Mouse (Mus musculus) CD4-positive, CD25-positive, alpha-beta regulatory T cell (primary cell): ENCODE data around the gene Thrap3. TPM values are rescaled to one million over a fixed set of nuclear protein-coding genes. Genes with fewer than 3 reads are reported as not detected.

Experiments
- polyA plus RNA-seq: library from polyadenylated mRNA; unstranded; fragments of 100-300 nt; shearing (Covaris generic); gene quantifications from one replicate; pipeline ENCODE4 v1.2.1, GENCODE M21; 2017

Thrap3 gene
- 232 TPM for polyA plus RNA-seq

GRCm38 (mm10) chr4:126202303-126203181 lies at the start of gene Thrap3:
Gene Thrap3 (minus strand): TSS chr4:126202760.

GRCm38 (mm10) chr4:126163067-126163659 lies 39.4 kb downstream of the Thrap3 start, which contains the start of gene Sh3d21:
Gene Sh3d21 (minus strand): TSS chr4:126163491.

GRCm38 (mm10) chr4:126147533-126148160 lies 54.9 kb downstream of the Thrap3 start, which contains the start of gene Eva1b:
Gene Eva1b (plus strand): TSS chr4:126147744.

Other genes starting within 250 kb of the Thrap3 start
- 0.31 TPM for gene Csf3r, start 178.2 kb downstream of the Thrap3 start, polyA plus RNA-seq
- gene Mrps15, start 155.8 kb downstream of the Thrap3 start, polyA plus RNA-seq = 111 TPM
- 0.16 TPM for gene Oscp1, start 144.2 kb downstream of the Thrap3 start, polyA plus RNA-seq
- gene Lsm10, start 106.1 kb downstream of the Thrap3 start, polyA plus RNA-seq = 60.2 TPM
- gene Stk40, start 98.8 kb downstream of the Thrap3 start, polyA plus RNA-seq = 54.4 TPM
- gene Eva1b, start 55.0 kb downstream of the Thrap3 start, polyA plus RNA-seq = 51.3 TPM
- 1.6 TPM for gene Sh3d21, start 39.3 kb downstream of the Thrap3 start, polyA plus RNA-seq
- 56.9 TPM for gene Map7d1, start 53.6 kb upstream of the Thrap3 start, polyA plus RNA-seq
- 103 TPM for gene Trappc3, start 59.6 kb upstream of the Thrap3 start, polyA plus RNA-seq
- not detected for gene Col8a2, start 84.0 kb upstream of the Thrap3 start, polyA plus RNA-seq
- gene Adprhl2, start 118.9 kb upstream of the Thrap3 start, polyA plus RNA-seq = 79.9 TPM
- gene Tekt2, start 122.9 kb upstream of the Thrap3 start, polyA plus RNA-seq = not detected
- gene Ago3, start 226.8 kb upstream of the Thrap3 start, polyA plus RNA-seq = 25.2 TPM